Mouse (Mus musculus) hematopoietic stem cell, adult 5-6 weeks (primary cell): ENCODE results near the gene Kcnk10. TPM values are rescaled to one million over a fixed set of nuclear protein-coding genes. Genes with fewer than 3 reads are reported as not detected.

ENCODE experiments used
- ATAC-seq, 2 experiments: fragments of 125-278 bp in 1 of 2; replicated peaks in 1 of 2; 2 replicates each; pipeline ENCODE4 v1.8.0; 2016 to 2017; ENCODE audit warnings: inconsistent platforms in 2 of 2, mild to moderate bottlenecking in 2 of 2, moderate number of reproducible peaks in 2 of 2, low read depth in 1 of 2, moderate TSS enrichment in 1 of 2; ENCODE audit not compliant: low FRiP score in 2 of 2, poor library complexity in 2 of 2, severe bottlenecking in 2 of 2, insufficient read depth in 1 of 2, low TSS enrichment in 1 of 2
- total RNA-seq: library from RNA; stranded (forward); fragments of 172-1452, 232-1000 nt; gene quantifications from 2 replicates; pipeline ENCODE4 v1.2.3, GENCODE M21; 2017

The Kcnk10 gene
- total RNA-seq, 1 experiment from 2014 or later: not detected

- ATAC-seq: peak; percentile 26 to 29
Measured at GRCm38 (mm10) chr12:98574353-98575194, 3.5 kb downstream of the Kcnk10 start.

- ATAC-seq: no peak
Measured at GRCm38 (mm10) chr12:98573317-98574270, 4.5 kb downstream of the Kcnk10 start.

GRCm38 (mm10) chr12:98571896-98572680 lies 6.0 kb downstream of the Kcnk10 start:
- peak; percentile 77 to 82 for ATAC-seq

- ATAC-seq: 0 out of 4 replicates have a peak, but pooled peaks of 1 of the 2 experiments have one; percentile 8
Measured at GRCm38 (mm10) chr12:98569380-98569779, 8.7 kb downstream of the Kcnk10 start.

GRCm38 (mm10) chr12:98567877-98568276 lies 10.2 kb downstream of the Kcnk10 start:
- no peak for ATAC-seq

- no peak for ATAC-seq
Measured at GRCm38 (mm10) chr12:98564383-98564782, 13.7 kb downstream of the Kcnk10 start.

- ATAC-seq: no peak
Measured at GRCm38 (mm10) chr12:98563261-98563660, 14.8 kb downstream of the Kcnk10 start.

GRCm38 (mm10) chr12:98562341-98562977 lies 15.7 kb downstream of the Kcnk10 start:
- no peak for ATAC-seq

GRCm38 (mm10) chr12:98560038-98560437 lies 18.1 kb downstream of the Kcnk10 start:
- ATAC-seq: no peak

- no peak for ATAC-seq
Measured at GRCm38 (mm10) chr12:98557013-98557677, 21.0 kb downstream of the Kcnk10 start.

GRCm38 (mm10) chr12:98549981-98550380 lies 28.1 kb downstream of the Kcnk10 start:
- no peak for ATAC-seq

GRCm38 (mm10) chr12:98548141-98548540 lies 30.0 kb downstream of the Kcnk10 start:
- ATAC-seq: no peak

- ATAC-seq: no peak
Measured at GRCm38 (mm10) chr12:98545875-98546274, 32.2 kb downstream of the Kcnk10 start.

- no peak for ATAC-seq
Measured at GRCm38 (mm10) chr12:98545251-98545560, 32.9 kb downstream of the Kcnk10 start.

GRCm38 (mm10) chr12:98544545-98545250 lies 33.4 kb downstream of the Kcnk10 start:
- ATAC-seq: no peak

- no peak for ATAC-seq
Measured at GRCm38 (mm10) chr12:98536760-98537159, 41.4 kb downstream of the Kcnk10 start.
